Mouse (Mus musculus): ENCODE results near the gene Shroom3.

GRCm38 (mm10) chr5:92796089-92796990 lies 113.1 kb downstream of the Shroom3 start:
- TF ChIP-seq CTCF (conservative IDR thresholded peaks at IDR 0.05; ENCODE audit: insufficient read depth, insufficient read length, low read depth, low read length), result no peak
- no peak for TF ChIP-seq POLR2A (IDR thresholded peaks at IDR 0.05; ENCODE audit: low read depth, low read length)

All from kidney, adult 2 months (tissue).